Mouse (Mus musculus) heart, postnatal 4 days (tissue): ENCODE measurements around the gene Rgs9bp. TPM values are rescaled to one million over a fixed set of nuclear protein-coding genes. Genes with fewer than 3 reads are reported as not detected.
"Not testable (repeated sequence)": the region's sequence is repeated elsewhere in the genome, so short reads cannot be mapped to it uniquely, and the experiment has no call there.

ENCODE experiments used
- DNase-seq: peaks from one replicate; pipeline ENCODE4 v3.0.0; 2021
- total RNA-seq, 2 experiments: library from RNA; stranded (reverse); gene quantifications; 2 replicates each; pipeline ENCODE4 v1.2.3; 2021

Rgs9bp gene
- total RNA-seq, 2 experiments from 2014 or later: 0.09 to 0.14 TPM

GRCm38 (mm10) chr7:35530544-35530943, 54.8 kb downstream of the Rgs9bp start:
- not testable (repeated sequence) for DNase-seq

DNA sequence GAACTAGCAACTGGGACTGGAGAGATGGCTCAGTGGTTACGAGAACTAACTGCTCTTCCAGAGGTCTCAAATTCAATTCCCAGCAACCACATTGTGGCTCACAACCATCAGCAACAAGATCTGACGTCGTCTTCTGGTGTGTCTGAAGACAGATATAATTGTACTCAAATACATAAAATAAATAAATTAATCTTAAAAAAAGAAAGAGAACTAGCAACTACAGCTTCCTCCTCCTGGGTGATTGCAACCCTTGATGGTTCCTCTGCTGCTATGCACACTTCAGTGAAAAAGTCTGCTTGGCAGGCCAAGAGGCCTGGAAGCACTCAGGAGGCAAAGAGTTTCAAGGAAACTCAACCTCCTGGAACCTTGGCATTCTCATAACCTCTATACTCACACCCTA, 55.4 kb downstream of the Rgs9bp start:
- DNase-seq: no peak

Other genes with a start within 250 kb of the Rgs9bp start
- gene Faap24, start 188.7 kb downstream of the Rgs9bp start, total RNA-seq: 1 to 10 TPM; 4.6 to 4.7 TPM
- gene Cep89, start 188.5 kb downstream of the Rgs9bp start, total RNA-seq: 10 to 100 TPM; 26.4 to 26.6 TPM
- not detected for gene Slc7a9, start 136.8 kb downstream of the Rgs9bp start, total RNA-seq
- gene Tdrd12, start 47.8 kb downstream of the Rgs9bp start, total RNA-seq: 1 to 10 TPM; 1.0 to 1.3 TPM
- gene Nudt19, start 29.3 kb downstream of the Rgs9bp start, total RNA-seq: 10 to 100 TPM; 81.1 to 85.6 TPM
- 10 to 100 TPM; 12.1 to 15.2 TPM for gene Ankrd27, start 662 bp upstream of the Rgs9bp start, total RNA-seq
- 100 to 1,000 TPM; 130 to 142 TPM for gene Pdcd5, start 61.9 kb upstream of the Rgs9bp start, total RNA-seq
- gene Dpy19l3, start 168.9 kb upstream of the Rgs9bp start, total RNA-seq: 10 to 100 TPM; 10.3 to 11.9 TPM
- 10 to 100 TPM; 23.8 to 26.0 TPM for gene Zfp507, start 217.4 kb upstream of the Rgs9bp start, total RNA-seq